Mouse (Mus musculus) bone marrow, adult 2 months (tissue): Measurements from ENCODE around the gene Wdr24. TPM values are rescaled to one million over a fixed set of nuclear protein-coding genes. Genes with fewer than 3 reads are reported as not detected.
A peak's percentile ranks its signal among the peaks of the same experiment; 100 is the strongest.

Experiments
- H3K27ac ChIP-seq: fragments of 200-500 bp; 2 replicates; pipeline ENCODE4 v1.5.1; 2012; ENCODE audit warnings: low read depth, mild to moderate bottlenecking, control low read depth, inconsistent platforms, low read length; ENCODE audit not compliant: control insufficient read depth, poor library complexity, insufficient read depth
- H3K4me1 ChIP-seq: fragments of 200-500 bp; 2 replicates; pipeline ENCODE4 v1.6.1; 2011; ENCODE audit warnings: low read length; ENCODE audit not compliant: control insufficient read depth, insufficient read depth
- H3K4me3 ChIP-seq: fragments of 200-500 bp; replicated peaks from 2 replicates; pipeline ENCODE3; 2011; ENCODE audit warnings: mild to moderate bottlenecking, low read depth, low read length, control low read depth; ENCODE audit not compliant: control insufficient read depth
- CTCF ChIP-seq: fragments of 200-500 bp; IDR thresholded peaks from 2 replicates; pipeline ENCODE4 v1.5.1; 2011; ENCODE audit warnings: low read length, control low read depth; ENCODE audit not compliant: control insufficient read depth, insufficient read depth
- POLR2A ChIP-seq: fragments of 200-500 bp; IDR thresholded peaks from 2 replicates; pipeline ENCODE4 v1.6.1; 2011; ENCODE audit warnings: low read depth, mild to moderate bottlenecking, control low read depth, low read length, borderline replicate concordance; ENCODE audit not compliant: control insufficient read depth
- WGBS: fragments of 180-500 bp; shearing (Covaris S2); methylation state at CpG from one replicate; pipeline ENCODE4 v1.1.7; 2018; 5-methylcytosine and 5-hydroxymethylcytosine counted together
- polyA plus RNA-seq: library from polyadenylated mRNA; stranded (reverse); fragments of >200 nt; gene quantifications from 2 replicates; pipeline ENCODE4 v1.2.4, GENCODE M21; 2011; ENCODE audit warnings: low replicate concordance; ENCODE audit not compliant: missing spikeins, insufficient read depth, insufficient read length

Wdr24 gene
- polyA plus RNA-seq, 1 experiment = 17.0 TPM

DNA sequence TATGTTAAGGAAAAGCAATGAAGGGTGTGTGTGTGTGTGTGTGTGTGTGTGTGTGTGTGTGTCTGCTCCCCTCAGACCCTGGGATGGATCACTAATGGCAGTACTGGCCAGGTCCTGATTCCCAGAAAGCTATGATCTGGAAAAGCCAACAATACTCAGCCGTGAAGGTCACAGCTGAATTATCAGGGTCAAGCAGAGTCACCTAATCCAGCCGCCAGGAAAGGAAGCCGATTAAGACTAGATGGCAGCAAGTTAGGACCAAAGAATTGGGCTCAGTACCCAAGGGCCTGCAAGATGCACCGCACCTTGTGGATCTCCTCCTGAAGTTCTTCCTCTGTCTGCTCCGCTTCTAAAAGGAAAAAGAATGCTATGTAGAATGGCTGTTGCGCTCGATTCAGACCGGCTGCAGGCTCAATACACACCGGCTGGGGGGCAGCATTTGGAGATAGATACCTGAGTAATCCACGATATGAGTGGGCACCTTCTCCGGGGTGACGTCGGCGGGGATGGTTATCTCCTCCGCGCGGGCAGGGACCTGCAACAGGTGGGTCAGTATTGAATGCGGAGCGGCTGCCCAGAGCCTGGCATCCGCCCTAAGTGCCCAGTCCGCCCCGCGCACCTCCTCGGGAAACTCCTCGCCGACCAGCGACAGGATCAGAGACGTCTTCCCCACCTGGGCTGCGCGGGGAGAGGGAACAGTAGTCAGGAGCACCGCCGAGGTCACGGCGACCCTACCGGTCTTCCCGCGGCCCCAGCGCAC is 20.4 kb downstream of the Wdr24 start:
- H3K27ac ChIP-seq = peak overlapping the region; percentile 82
- TF ChIP-seq CTCF (no peak), POLR2A (no peak)
- H3K4me1 ChIP-seq = peaks cover 7% of the 10 kb centered on the region
- 3% methylated on average over 38 of the region's 38 CpGs for WGBS
- peak overlapping the region; percentile 78 for H3K4me3 ChIP-seq

DNA sequence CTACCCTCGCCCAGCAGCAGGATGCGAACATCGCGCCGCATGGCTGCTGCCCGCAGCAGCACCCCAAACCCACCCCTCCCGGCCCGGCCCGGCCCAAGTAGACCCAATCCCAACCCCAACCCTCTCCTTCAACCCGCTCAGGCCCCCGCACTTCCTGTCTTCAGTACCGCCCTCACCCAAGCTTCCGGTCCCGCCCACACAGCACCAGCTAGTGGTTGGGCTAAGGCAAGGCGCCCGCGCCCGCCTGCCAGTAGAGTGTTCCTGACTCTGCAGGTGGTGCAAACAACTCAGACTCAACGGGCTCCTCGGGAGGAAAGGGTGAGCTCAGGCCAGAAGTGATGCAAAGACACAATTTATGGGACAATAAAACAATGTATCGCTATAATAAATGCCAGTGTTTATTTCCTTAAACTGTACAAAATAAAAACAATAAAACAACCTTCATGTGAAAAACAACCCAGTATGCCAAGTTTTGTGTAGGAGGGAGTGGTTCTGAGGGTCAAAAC is 21.0 kb downstream of the Wdr24 start, which contains the start of gene Rhot2:
Rhot2 (minus strand) TSS at position 456 of the 506 bp plus-strand sequence.
- H3K4me3 ChIP-seq = peak within 1 kb of the TSS; percentile 78
- TF ChIP-seq POLR2A (peak; percentile 68; the same call in 1 of the 2 replicates), CTCF (peak; percentile 44; the same call in 1 of the 2 replicates)
- H3K27ac ChIP-seq = peak within 1 kb of the TSS; percentile 82
- WGBS = under 1% methylated on average over 21 of the region's 21 CpGs
- H3K4me1 ChIP-seq = peaks cover 7% of the 10 kb centered on the region

DNA sequence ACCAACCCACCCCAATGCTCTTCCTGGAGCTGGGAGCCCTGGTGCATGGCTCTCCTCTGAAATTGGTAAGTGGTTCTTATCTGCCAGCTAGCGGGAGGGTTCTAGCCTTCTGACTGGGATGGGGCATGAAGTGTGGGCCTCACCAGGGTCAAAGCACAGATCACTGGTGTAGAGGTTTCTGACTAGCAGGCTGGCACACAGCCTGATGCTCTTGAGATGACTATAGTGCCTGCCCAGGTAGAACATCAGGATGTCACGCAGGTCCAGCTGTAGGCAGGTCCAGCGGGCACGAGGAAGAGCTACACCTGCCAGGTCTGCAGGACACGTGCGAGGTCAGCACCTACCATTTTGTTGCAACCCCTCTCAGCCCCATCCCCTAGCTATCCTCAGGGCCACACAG is 36.8 kb downstream of the Wdr24 start:
- no peak overlapping the region for H3K27ac ChIP-seq
- peak overlapping the region; percentile 80 for H3K4me3 ChIP-seq
- peaks cover 5% of the 10 kb centered on the region; the same call in 1 of the 2 replicates for H3K4me1 ChIP-seq
- 85% methylated on average over 6 of the region's 6 CpGs for WGBS
- TF ChIP-seq POLR2A (0 out of 2 replicates have a peak, but pooled peaks have one; percentile 13), CTCF (no peak)

DNA sequence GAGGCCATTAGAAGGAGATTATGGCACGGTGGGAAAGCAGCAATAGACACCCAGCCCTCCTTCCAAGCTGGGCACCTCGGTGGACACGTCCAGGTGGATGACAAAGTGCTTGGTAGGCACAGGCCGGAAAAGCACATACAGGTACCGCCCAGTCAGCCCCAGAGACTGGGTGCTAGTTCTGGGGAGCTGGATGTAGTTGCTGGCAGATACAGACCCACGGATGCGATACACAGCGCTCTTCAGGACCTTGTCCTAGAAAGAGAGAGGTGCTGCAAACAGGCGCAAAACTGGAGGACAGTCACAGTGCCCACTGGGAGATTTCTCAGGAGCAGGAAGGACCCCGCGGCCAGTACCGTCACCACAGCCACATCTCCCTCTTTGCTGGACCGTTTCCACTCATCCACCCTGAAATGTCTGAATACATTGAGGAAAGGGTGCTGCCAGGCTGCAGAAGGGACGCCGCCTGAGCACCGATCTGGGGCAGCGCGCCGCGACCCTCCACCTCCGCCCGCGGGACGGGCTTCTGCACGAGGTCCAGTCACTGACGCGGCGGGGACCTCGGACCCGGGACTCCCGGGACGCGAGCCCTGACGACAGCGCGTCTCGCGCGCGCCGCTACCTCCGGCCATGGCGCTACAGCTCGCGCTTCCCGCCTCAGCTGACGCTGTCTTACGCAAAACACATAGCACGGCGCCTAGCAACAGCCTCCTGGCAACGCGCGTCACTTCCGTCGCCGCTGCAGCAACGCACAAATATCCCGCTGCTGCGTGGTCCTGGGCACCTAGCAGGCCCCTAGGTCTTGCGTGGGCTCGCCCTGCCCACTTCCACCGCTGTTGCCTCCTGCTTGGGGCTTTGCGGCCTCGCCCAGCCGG is 37.6 kb downstream of the Wdr24 start, which contains the start of gene Wdr90:
Wdr90 (minus strand) TSS at position 670 of the 872 bp plus-strand sequence.
- peak within 1 kb of the TSS; percentile 80 for H3K4me3 ChIP-seq
- peak within 1 kb of the TSS; percentile 56 for H3K27ac ChIP-seq
- WGBS = 3% methylated on average over 65 of the region's 65 CpGs
- TF ChIP-seq CTCF (peak; percentile 32; the same call in 1 of the 2 replicates), POLR2A (peak; percentile 90)
- H3K4me1 ChIP-seq = peaks cover 5% of the 10 kb centered on the region; the same call in 1 of the 2 replicates

DNA sequence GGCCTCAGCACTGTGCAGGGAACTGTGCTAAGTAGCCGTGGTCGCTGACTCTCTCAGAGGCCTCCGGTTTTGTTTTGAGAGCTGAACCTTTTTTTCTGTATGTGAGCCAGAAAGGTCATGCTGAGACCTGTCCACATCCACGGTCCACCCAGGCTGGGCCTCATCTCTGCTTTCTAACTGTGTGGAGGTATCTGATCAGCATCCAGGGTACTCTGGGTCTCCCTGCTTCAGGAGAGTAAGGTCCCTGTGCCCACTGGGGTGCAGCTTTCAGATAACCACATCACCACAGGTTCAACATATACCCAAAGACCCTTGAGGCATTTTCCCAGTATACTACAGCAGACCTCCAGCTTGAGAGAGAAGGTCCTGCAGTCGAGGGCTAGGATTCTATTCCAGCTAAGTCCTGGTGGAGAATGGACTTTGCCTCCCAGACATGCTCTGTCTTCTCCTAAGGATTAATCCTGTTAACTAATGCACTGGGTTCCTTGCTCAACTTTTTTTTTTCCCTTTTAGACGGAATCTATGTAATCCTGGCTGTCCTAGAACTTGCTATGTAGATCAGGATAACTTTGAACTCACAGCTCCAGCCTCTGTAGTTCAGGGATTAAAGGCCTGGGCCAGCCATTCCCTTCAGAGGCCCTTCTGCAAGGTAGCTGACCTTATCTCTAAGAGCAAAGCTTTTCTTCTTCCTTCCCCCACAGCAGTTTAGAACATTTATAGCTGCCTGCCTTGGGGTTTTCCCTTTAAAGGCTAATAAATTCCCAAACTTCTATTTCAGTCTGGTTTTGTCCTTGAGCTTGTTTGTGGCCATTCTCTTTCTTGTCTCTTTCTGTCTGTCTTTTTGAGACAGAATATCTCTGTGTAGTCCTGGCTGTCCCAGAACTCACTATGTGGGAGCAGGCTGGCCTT is 38.5 kb downstream of the Wdr24 start:
- Histone ChIP-seq H3K27ac (peak overlapping the region; percentile 56), H3K4me3 (peak overlapping the region; percentile 80), H3K4me1 (peaks cover 5% of the 10 kb centered on the region; the same call in 1 of the 2 replicates)
- TF ChIP-seq CTCF (no peak), POLR2A (no peak)
- WGBS = 8% methylated on average over 6 of the region's 6 CpGs

DNA sequence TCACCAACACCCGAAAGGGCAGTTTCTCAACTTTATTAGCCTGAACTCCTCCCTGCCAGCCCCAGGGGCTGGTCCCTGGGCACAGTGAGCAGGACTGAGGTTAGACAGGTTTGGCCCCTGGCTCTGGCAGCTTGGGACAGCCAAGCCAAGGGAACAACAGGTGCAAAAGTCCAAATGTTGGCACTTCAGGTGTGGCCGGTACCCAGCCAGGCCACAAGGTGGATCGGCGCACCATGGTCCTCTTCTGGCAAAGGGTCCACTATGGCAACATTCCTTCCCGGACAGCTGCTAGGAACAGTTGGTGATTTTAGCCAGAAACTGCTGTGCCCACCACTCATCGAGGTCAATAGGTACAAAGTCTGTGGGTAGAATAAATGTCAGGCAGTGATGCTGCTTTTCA is 40.3 kb downstream of the Wdr24 start:
- Histone ChIP-seq H3K27ac (no peak overlapping the region), H3K4me3 (no peak overlapping the region), H3K4me1 (peaks cover 5% of the 10 kb centered on the region; the same call in 1 of the 2 replicates)
- TF ChIP-seq POLR2A (no peak), CTCF (no peak)
- 91% methylated on average over 6 of the region's 6 CpGs for WGBS

DNA sequence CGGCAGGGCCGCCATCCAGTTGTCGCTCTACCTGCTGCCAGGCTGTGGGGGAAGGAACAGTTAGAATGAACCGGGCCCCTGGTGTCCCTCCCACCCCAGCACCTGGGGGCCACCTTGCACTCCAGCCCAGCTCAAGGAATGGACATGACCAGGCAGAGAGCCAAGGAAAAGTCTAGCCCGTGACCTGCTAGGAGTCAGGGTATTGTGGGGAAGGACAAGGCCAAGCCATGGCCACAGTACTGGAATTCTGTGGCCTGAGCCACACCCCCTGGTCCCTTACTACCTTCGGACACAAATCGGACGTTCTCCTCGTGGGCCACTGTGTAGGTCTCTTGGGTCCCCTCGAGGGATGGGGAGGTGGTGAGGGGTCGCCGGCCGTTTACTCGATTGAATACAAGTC is 40.9 kb downstream of the Wdr24 start:
- Histone ChIP-seq H3K4me1 (peaks cover 6% of the 10 kb centered on the region; the same call in 1 of the 2 replicates), H3K4me3 (no peak overlapping the region)
- TF ChIP-seq CTCF = no peak
- no peak for TF ChIP-seq POLR2A

DNA sequence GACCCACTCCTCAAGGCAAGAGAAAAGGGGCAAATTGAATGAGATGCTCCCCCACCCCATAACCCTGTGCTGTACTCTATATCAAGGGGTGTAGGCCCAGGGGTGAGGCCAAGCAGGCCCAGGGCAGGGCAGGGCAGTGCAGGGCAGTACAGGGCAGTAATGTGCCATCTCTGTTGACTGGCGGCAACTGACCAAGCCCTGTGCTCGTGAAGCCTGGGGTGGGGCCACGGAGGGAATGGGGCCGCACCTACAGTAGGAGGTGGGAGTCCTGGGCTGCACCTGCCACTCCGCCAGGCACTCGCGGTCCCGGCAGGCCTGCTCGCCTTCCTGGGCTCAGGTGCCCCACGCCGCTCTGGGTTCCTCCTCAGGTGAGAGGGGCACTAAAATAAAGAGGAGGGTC is 41.9 kb downstream of the Wdr24 start:
- Histone ChIP-seq H3K4me3 (no peak overlapping the region), H3K27ac (no peak overlapping the region), H3K4me1 (peaks cover 6% of the 10 kb centered on the region; the same call in 1 of the 2 replicates)
- TF ChIP-seq POLR2A = no peak
- 91% methylated on average over 11 of the region's 11 CpGs for WGBS

More for the DNA sequence above, 40.9 kb downstream of the Wdr24 start:
- H3K27ac ChIP-seq = no peak overlapping the region
- 88% methylated on average over 14 of the region's 14 CpGs for WGBS
